Mouse (Mus musculus) heart, adult 11 months (tissue): ENCODE data around the gene Abca8b.
"Not testable (repeated sequence)": the region's sequence is repeated elsewhere in the genome, so short reads cannot be mapped to it uniquely, and the experiment has no call there.

ENCODE experiments used
- DNase-seq: peaks from one replicate; pipeline ENCODE4 v3.0.0; 2022

The Abca8b gene

DNA sequence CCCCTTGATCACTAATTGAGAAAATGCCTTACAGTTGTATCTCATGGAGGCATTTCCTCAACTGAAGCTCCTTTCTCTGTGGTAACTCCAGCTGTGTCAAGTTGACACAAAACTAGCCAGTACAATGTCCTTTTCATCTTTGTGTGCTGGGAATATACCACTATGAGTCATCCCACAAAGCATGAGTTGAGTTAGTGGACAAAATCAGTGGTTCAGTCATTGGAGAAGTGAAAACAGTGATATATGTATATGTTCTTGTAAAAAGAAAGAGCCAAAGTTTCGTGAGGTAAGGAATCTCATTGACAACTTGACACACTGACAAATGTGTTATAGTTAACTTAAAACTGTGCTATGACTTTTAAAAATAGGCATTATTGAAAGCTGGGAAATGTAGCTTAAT, 83.5 kb downstream of the Abca8b start:
- DNase-seq, result not testable (repeated sequence)

- peak; percentile 89 for DNase-seq
Measured at GRCm38 (mm10) chr11:109909801-109910200, 85.8 kb downstream of the Abca8b start.

GRCm38 (mm10) chr11:109908207-109909031, 87.2 kb downstream of the Abca8b start:
- DNase-seq, result peak; percentile 89

DNA sequence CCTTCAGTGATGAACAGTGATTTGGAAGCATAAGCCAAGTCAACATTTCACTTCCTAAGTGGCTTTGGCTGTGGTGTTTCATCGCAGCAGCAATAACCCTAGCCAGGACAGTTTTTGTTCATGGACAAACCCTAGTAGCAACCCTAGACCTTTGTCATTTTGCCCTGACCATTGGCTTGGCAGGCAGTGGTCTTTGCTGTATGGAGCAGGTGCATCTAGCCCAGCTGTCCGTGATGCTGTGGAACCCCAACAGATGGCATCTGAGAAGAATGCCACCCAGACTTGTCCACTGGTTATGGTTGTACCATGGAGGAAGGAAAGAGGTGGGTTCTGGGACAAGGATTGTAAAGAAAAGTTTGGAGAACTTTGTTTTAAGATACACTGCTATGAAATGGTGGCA, 88.1 kb downstream of the Abca8b start:
- peak; percentile 62 for DNase-seq

DNA sequence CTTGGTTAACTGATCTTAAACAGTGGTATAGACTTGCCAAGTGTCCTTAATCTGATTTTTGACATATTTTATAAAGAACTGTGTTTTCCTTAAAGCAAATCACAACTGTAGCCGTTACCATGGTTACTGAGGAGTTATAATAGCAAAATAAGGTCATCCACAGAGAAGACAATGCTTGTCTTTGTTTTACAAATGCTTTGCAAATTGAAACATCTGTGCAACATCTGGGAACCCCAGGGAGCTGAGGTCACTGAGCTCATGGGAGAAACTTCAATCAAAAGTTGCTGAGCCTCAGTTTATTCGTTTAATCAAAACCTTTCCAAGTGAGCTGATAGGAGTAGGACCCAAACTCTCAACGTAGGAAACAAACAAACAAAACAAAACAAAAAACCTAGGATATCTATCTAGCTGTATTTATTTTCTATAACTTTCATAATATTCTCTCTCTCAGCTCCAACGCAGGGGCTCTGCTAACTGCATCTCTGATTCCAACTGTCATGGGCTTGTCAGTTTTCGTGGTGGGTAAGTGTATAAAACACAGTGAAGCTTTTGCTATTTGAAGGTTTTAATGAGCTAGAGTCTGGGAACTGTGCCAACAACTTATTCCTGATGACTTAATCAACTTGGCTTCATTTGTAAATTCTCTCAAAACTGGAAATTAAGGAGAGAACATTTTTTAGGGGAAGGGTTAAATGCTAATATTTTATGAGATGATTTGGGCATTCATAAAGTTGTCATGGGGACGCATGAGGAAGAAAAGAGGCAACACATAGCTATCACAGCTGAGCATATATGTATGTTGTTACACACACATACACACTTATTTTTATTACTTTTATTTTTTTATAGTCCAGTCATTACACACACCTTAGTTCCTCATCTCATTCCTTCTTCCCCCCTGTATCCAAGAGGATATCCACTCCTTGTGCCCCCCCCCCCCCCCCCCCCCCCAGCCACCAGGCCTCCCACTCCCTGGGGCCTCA, 92.7 kb downstream of the Abca8b start:
- DNase-seq, result peak; percentile 87

DNA sequence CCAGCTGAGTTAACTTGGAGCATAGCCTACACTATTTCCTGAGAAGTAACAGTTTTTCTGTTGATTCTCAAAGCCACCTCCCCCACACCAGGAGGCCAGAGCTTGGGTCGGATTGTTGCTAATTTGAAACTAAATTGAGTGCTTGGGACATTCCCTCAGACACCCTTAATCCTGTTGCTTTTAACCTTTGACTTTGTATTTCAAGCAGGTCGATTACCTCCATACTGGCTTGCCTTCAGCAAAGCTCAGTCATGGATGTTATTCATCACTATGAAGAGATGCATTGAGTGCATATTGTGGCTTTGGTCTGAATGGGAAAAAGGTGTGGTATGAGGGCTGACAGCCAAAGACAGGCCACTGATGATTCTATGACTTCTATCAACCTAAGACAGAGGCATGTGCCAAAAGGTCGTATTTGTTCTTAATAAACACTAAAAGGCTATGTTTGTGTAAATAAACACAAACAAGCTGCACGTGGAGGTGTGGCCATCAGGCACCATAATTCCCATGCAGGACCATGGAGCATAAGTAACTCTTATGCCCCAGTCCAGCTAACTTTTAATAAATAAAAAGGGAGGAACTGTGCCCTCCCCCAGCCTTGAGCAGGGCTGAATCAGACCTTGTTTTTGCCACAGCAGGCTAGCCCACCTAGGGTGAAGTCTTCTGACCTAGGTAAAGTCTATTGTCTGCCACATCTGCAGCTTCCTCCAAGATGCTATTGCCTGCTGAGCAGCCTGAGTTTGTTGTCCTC, 95.0 kb downstream of the Abca8b start:
- DNase-seq, result peak; percentile 70

DNA sequence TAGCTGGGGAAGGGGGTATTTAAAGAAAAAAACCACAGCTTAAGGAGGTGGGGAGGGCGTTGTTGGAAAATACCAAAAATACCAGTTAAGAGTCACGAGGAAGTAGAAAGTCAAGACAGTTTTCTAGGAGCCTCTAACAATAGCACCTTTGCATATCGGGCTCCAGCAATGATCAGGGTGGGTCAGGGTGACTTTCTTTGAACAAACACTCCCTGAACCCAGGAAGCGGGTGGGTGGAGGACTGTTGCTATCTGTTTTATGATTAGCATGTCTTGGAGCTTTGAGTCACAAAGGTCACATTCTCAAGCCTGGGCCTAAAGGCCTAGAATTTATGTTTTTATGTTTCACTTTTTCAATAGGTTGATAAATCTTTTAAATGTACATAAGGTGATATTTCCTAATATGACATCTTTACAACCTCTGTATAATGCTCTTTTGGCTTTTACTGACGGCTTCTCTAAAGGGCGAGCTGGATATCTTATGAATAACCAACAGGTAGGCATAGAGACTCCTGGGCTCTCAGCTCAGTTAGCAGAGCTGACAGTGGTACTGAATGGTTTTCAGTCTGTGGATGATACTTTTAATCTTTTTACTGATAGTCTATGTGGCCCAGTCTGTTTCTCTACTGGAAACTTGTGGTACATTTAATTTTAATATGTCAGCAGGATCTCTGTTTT, 96.7 kb downstream of the Abca8b start:
- peak; percentile 48 for DNase-seq

GRCm38 (mm10) chr11:109895952-109896530, 99.6 kb downstream of the Abca8b start:
- peak; percentile 83 for DNase-seq

- peak; percentile 95 for DNase-seq
Measured at GRCm38 (mm10) chr11:109895496-109895895, 100.1 kb downstream of the Abca8b start.

- DNase-seq, result peak; percentile 82
Measured at GRCm38 (mm10) chr11:109893894-109894804, 101.5 kb downstream of the Abca8b start.

- DNase-seq, result peak; percentile 98
Measured at GRCm38 (mm10) chr11:109891989-109892386, 103.7 kb downstream of the Abca8b start.

GRCm38 (mm10) chr11:109891371-109891988, 104.2 kb downstream of the Abca8b start:
- peak; percentile 96 for DNase-seq

DNA sequence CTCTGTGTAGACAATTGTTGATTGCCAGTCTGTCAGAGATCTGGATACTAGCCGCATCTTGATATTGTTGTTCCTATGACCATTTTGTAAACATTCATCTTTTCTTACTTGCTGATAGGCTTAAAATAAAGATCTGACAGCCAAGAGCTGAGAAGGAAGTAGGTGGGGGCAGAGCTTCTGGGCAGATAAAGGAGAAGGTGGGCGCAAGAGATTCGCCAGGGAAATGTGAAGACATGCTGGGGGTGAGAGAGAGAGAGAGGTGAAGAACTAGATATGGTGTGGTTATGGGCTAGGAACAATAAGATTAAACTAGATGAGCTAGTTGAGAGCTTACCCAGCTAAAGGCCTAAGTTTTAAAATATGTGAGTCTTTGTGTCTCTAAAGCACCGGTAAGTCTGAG, 106.0 kb downstream of the Abca8b start:
- DNase-seq, result peak; percentile 71

GRCm38 (mm10) chr11:109886757-109887156, 108.9 kb downstream of the Abca8b start:
- DNase-seq, result peak; percentile 84

DNA sequence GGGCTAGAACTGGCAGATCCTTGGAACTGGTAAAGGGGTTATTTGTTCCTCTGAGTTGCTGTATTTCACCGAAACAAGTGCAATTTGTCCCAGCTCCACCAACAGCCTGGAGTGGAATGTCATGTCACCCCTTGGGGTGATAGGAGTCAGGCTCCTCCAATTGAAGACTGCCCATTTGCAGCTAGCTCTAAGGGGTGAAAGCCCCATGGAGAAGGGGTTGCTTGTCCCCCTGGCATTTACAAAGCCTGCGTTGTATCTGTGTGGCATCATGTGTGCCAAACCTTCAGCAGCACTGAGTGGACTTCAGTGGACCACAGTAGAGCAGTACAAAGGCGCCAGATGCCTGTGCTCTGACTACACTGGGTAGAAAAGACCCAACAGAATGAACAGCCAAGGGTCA, 110.1 kb downstream of the Abca8b start:
- DNase-seq, result peak; percentile 92

- peak; percentile 99 for DNase-seq
Measured at GRCm38 (mm10) chr11:109884801-109885200, 110.8 kb downstream of the Abca8b start.

DNA sequence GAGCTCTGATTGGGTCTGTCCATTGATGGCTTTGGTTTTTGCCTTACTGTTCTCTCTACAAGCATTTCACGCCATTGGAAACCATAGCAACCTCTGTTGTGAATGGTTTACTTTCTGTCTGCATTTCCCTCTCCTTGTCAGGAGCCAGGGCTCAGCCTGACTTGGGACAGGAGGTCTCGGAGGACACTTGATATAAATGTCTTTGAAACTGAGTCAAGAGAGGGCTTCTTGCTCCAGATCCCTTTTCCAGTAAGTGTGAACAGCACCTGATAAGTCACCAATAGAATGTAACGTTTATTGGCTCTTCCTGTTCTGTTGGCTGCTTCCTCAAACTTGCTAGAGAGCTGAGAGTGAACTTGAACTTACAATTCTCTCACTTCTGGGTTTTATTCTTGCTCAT, 111.5 kb downstream of the Abca8b start:
- DNase-seq, result peak; percentile 86
